Mouse (Mus musculus): ENCODE measurements around the gene Shisal1. TPM values are rescaled to one million over a fixed set of nuclear protein-coding genes. Genes with fewer than 3 reads are reported as not detected.

Shisal1 gene
- 10 to 100 TPM; 61.4 to 63.9 TPM for total RNA-seq (2021)
- long read RNA-seq, experiment 1, partial matches to known transcripts = 2 of 52 reads
- long read RNA-seq, experiment 1, other reads (novel, unspliced or antisense) = 50 of 52 reads
- long read RNA-seq, experiment 2, full-length matches to known transcripts = 2 of 71 reads
- long read RNA-seq, experiment 2, partial matches to known transcripts = 25 of 71 reads
- long read RNA-seq, experiment 2, other reads (novel, unspliced or antisense) = 44 of 71 reads

GRCm38 (mm10) chr15:84446997-84447396 lies at the start of gene Shisal1:
Gene Shisal1 (minus strand): TSS chr15:84447097.
- TF ChIP-seq CTCF (conservative IDR thresholded peaks at IDR 0.05) = no peak
- Histone ChIP-seq H3K4me3 (peak within 1 kb of the TSS; percentile 78), H3K27ac (peak within 1 kb of the TSS; percentile 96)
- no peak for DNase-seq (ENCODE audit: low spot score in 2 of 2)

- no peak for TF ChIP-seq CTCF (conservative IDR thresholded peaks at IDR 0.05)
- no peak for DNase-seq (ENCODE audit: low spot score in 2 of 2)
- no peak overlapping the region for H3K27ac ChIP-seq
- H3K4me3 ChIP-seq = no peak overlapping the region
Observed at GRCm38 (mm10) chr15:84490486-84490885, 43.6 kb upstream of the Shisal1 start.

GRCm38 (mm10) chr15:84484255-84484654 lies 37.4 kb upstream of the Shisal1 start:
- Histone ChIP-seq H3K27ac (peak overlapping the region; percentile 70), H3K4me3 (no peak overlapping the region)
- no peak for TF ChIP-seq CTCF (conservative IDR thresholded peaks at IDR 0.05)
- DNase-seq (ENCODE audit: low spot score in 2 of 2) = peak; percentile 23 to 27

- no peak for TF ChIP-seq CTCF (conservative IDR thresholded peaks at IDR 0.05)
- H3K27ac ChIP-seq = peak overlapping the region; percentile 70
- DNase-seq (ENCODE audit: low spot score in 2 of 2) = no peak
- no peak overlapping the region for H3K4me3 ChIP-seq
Observed at GRCm38 (mm10) chr15:84483622-84484021, 36.7 kb upstream of the Shisal1 start.

- DNase-seq (ENCODE audit: low spot score in 2 of 2) = no peak
- H3K27ac ChIP-seq = peak overlapping the region; percentile 77
- no peak for TF ChIP-seq CTCF (conservative IDR thresholded peaks at IDR 0.05)
- H3K4me3 ChIP-seq = peak overlapping the region; percentile 41
Observed at GRCm38 (mm10) chr15:84481259-84481877, 34.5 kb upstream of the Shisal1 start.

- peak in 1 of 2 experiments; percentile 34 for DNase-seq (ENCODE audit: low spot score in 2 of 2)
- H3K27ac ChIP-seq = no peak overlapping the region; the same call in 1 of the 2 replicates
- no peak for TF ChIP-seq CTCF (conservative IDR thresholded peaks at IDR 0.05)
- H3K4me3 ChIP-seq = no peak overlapping the region
Observed at GRCm38 (mm10) chr15:84469391-84469790, 22.5 kb upstream of the Shisal1 start.

- Histone ChIP-seq H3K4me3 (no peak overlapping the region), H3K27ac (no peak overlapping the region)
- no peak for DNase-seq (ENCODE audit: low spot score in 2 of 2)
- no peak for TF ChIP-seq CTCF (conservative IDR thresholded peaks at IDR 0.05)
Observed at GRCm38 (mm10) chr15:84467761-84468160, 20.9 kb upstream of the Shisal1 start.

- no peak overlapping the region for H3K4me3 ChIP-seq
- TF ChIP-seq CTCF (conservative IDR thresholded peaks at IDR 0.05) = no peak
- peak overlapping the region; percentile 2; the same call in 1 of the 2 replicates for H3K27ac ChIP-seq
- no peak for DNase-seq (ENCODE audit: low spot score in 2 of 2)
Observed at GRCm38 (mm10) chr15:84466458-84467267, 19.8 kb upstream of the Shisal1 start.

GRCm38 (mm10) chr15:84461429-84461828 lies 14.5 kb upstream of the Shisal1 start:
- no peak for TF ChIP-seq CTCF (conservative IDR thresholded peaks at IDR 0.05)
- DNase-seq (ENCODE audit: low spot score in 2 of 2) = no peak
- no peak overlapping the region for H3K4me3 ChIP-seq
- H3K27ac ChIP-seq = no peak overlapping the region

- no peak for TF ChIP-seq CTCF (conservative IDR thresholded peaks at IDR 0.05)
Observed at GRCm38 (mm10) chr15:84458983-84459382, 12.1 kb upstream of the Shisal1 start.

GRCm38 (mm10) chr15:84455286-84455685 lies 8.4 kb upstream of the Shisal1 start:
- TF ChIP-seq CTCF (conservative IDR thresholded peaks at IDR 0.05) = no peak
- H3K27ac ChIP-seq = no peak overlapping the region
- no peak for DNase-seq (ENCODE audit: low spot score in 2 of 2)
- H3K4me3 ChIP-seq = no peak overlapping the region

More at GRCm38 (mm10) chr15:84458983-84459382, 12.1 kb upstream of the Shisal1 start:
- no peak overlapping the region for H3K27ac ChIP-seq
- no peak for DNase-seq (ENCODE audit: low spot score in 2 of 2)
- H3K4me3 ChIP-seq = no peak overlapping the region

GRCm38 (mm10) chr15:84453091-84453490 lies 6.2 kb upstream of the Shisal1 start:
- Histone ChIP-seq H3K4me3 (no peak overlapping the region), H3K27ac (no peak overlapping the region)
- TF ChIP-seq CTCF (conservative IDR thresholded peaks at IDR 0.05) = no peak
- no peak for DNase-seq (ENCODE audit: low spot score in 2 of 2)
